Mouse (Mus musculus): ENCODE measurements around the gene Tle2. TPM values are rescaled to one million over a fixed set of nuclear protein-coding genes. Genes with fewer than 3 reads are reported as not detected.

Gene Tle2
- total RNA-seq (2021): 1 to 10 TPM; 4.3 to 4.4 TPM
- long read RNA-seq, experiment 1, partial matches to known transcripts: 1 of 7 reads
- long read RNA-seq, experiment 1, other reads (novel, unspliced or antisense): 6 of 7 reads
- long read RNA-seq, experiment 2, partial matches to known transcripts: 0 of 6 reads
- long read RNA-seq, experiment 2, other reads (novel, unspliced or antisense): 6 of 6 reads

DNA sequence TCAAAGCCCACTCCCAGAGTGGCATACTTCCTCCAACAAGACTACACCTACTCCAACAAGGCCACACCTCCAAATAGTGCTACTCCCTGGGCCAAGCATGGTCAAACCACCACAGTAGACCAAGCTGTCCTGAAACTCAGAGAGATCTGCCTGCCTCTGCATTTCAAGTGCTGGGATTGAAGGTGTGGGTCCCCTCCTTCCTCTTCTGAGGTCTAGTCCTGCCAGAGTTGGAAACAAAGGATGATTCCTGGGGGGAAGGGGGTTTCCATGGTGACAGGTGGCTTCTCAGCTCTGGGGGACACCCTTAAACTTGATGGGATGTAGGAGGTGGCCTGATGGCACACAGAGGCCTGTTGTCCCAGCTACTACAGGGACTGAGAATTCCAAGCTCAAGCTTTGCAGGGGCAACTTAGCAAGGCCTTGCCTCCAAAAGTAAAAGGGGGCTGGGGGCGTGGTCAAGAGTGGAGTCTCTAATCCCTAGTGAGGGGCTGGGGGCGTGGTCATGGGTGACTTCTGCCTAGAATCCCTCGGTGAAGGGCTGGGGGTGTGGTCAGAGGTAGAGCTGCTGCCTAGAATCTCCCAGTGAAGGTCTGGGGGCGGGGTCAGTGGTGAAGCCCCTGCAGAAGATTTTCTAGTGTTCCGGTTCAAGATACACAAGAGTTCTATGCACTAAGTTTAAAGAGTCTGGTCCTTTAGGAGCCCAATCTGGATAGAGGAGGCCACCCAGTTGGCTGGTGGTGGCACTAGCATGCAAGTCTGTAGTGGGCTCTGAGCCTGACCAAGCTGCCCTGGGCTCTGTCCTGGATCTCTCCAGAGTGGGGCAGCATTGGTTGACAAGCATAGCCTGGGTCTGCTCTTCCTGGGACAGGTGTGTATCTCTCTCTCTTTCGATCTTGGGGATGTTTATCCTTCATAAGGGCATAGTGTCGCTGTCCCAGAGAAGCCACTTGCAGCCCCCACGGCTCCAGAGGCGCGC, at the start of gene Tle2:
TSS of gene Tle2 (plus strand) at position 481 of the 976 bp plus-strand sequence.
- intact Hi-C loops (cut with DNase I; ENCODE audit: low total_unique reads): no loop called here
- DNase-seq: no peak

DNA sequence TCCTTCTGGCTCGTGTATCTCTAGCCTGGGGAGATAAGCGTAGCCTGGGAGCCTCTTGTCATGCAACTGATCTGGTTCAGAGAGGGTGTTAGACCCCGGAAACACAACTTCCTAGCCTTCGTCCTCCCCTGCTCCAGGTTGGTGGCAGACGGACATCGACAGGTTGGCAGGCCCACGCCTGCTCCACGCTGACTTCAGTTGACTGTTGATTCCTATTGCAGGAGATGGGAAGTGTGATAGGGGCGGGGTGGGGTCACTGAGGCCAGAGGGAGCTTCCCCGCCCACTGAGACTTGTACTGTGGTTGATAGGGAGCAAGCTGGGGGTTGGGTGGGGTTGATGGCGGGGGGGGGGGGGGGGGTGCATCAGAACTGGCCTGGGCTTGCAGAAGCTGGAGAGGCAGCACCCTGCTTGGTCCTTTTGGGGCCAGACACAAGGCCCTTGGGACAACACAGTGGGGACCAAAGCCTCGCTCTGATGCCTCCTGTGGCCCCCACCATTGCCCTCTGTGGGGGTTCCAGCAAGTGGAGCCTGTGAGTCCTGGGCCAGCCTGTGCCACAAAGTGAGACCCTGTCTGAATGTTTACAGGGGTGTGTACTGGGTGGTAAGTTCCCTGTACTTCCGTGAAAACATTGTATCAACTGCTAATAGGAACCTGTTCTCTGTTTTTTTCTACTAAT, 49.2 kb upstream of the Tle2 start:
- intact Hi-C loops (cut with DNase I; ENCODE audit: low total_unique reads): no loop called here
- DNase-seq: no peak

GRCm38 (mm10) chr10:81526779-81527178, 47.6 kb upstream of the Tle2 start:
- peak; percentile 77 for DNase-seq
- intact Hi-C loops (cut with DNase I; ENCODE audit: low total_unique reads): no loop called here

GRCm38 (mm10) chr10:81534826-81535225, 39.5 kb upstream of the Tle2 start:
- intact Hi-C loops (cut with DNase I; ENCODE audit: low total_unique reads): loop anchor here (5.0 kb wide), 1 partner anchor 33 kb away; the partner anchor contains the start of gene S1pr4
- DNase-seq: no peak

DNA sequence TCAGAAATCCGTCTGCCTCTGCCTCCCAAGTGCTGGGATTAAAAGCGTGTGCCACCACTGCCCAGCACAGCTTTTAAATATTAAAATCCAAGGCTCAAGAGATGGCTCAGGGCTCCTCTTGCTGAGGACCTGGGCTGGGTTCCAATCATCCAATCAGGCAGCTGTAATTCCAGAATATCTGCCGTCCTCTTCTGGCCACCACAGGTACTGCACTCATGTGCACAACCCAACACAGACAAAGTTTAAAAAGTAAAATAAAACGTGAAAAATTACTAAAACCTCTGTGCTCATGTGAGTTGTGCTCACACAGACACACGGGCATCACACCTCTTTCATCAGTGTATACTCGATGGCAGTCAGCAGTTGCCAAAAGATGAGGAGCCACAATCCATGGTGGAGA, 37.6 kb upstream of the Tle2 start:
- DNase-seq: peak; percentile 49
- intact Hi-C loops (cut with DNase I; ENCODE audit: low total_unique reads): loop anchor here (5.0 kb wide), 1 partner anchor 34 kb away; the partner anchor contains the start of gene S1pr4

DNA sequence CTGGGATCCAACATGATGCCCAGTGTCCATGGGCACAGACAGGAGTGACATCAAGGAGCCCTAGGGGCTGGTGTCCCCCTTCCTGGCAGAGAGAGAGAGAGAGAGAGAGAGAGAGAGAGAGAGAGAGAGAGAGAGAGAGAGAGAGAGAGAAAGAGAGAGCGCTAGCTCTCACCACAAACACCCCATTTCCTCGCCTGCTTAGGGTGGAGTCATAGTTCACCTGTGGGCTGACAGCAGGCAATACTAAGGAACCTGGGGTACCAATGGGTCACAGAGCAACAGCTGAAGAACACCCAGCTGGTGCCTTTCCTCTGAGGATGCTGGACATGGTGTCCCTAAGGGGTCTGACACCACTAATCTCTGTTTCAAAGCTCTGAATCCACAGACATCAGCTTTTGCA, 36.9 kb upstream of the Tle2 start:
- intact Hi-C loops (cut with DNase I; ENCODE audit: low total_unique reads): loop anchor here (5.0 kb wide), 1 partner anchor 35 kb away; the partner anchor contains the start of gene S1pr4
- DNase-seq: no peak

- no peak for DNase-seq
Observed at GRCm38 (mm10) chr10:81538321-81539048, 35.9 kb upstream of the Tle2 start.

DNA sequence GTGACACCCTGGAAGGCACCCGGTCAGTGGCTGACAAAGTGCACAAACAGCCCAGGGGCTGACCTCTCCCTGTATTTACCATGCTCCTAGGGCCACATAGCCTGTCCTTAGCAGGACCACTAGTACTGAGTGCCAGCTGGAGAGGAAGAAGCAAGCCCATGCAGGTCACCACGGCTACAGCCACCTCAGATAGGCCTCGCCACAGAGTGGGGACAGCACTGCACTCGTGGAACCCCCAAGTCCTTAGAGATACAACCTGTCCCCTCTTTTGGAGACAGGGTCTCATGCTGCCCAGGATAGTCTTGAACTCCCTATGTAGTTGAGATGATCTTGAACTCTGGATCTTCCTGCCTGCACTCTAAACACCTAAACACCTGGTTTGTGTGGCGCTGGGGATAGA, 33.0 kb upstream of the Tle2 start:
- no peak for DNase-seq
- intact Hi-C loops (cut with DNase I; ENCODE audit: low total_unique reads): no loop called here

More at GRCm38 (mm10) chr10:81538321-81539048, 35.9 kb upstream of the Tle2 start:
- intact Hi-C loops (cut with DNase I; ENCODE audit: low total_unique reads): loop anchor here (5.0 kb wide), 1 partner anchor 36 kb away; the partner anchor contains the start of gene S1pr4

- intact Hi-C loops (cut with DNase I; ENCODE audit: low total_unique reads): no loop called here
- peak; percentile 72 for DNase-seq
Observed at GRCm38 (mm10) chr10:81541803-81542202, 32.6 kb upstream of the Tle2 start.

GRCm38 (mm10) chr10:81542727-81543460, 31.5 kb upstream of the Tle2 start:
- no peak for DNase-seq
- intact Hi-C loops (cut with DNase I; ENCODE audit: low total_unique reads): no loop called here

GRCm38 (mm10) chr10:81543633-81544032, 30.7 kb upstream of the Tle2 start:
- DNase-seq: no peak
- intact Hi-C loops (cut with DNase I; ENCODE audit: low total_unique reads): no loop called here

- no peak for DNase-seq
Observed at GRCm38 (mm10) chr10:81544296-81545160, 29.8 kb upstream of the Tle2 start.

GRCm38 (mm10) chr10:81545161-81545747, 29.1 kb upstream of the Tle2 start, which contains the start of gene Gna11:
Gene Gna11 (minus strand): TSS chr10:81545190.
- intact Hi-C loops (cut with DNase I; ENCODE audit: low total_unique reads): no loop called here
- DNase-seq: peak; percentile 100

More at GRCm38 (mm10) chr10:81544296-81545160, 29.8 kb upstream of the Tle2 start:
- intact Hi-C loops (cut with DNase I; ENCODE audit: low total_unique reads): no loop called here

DNA sequence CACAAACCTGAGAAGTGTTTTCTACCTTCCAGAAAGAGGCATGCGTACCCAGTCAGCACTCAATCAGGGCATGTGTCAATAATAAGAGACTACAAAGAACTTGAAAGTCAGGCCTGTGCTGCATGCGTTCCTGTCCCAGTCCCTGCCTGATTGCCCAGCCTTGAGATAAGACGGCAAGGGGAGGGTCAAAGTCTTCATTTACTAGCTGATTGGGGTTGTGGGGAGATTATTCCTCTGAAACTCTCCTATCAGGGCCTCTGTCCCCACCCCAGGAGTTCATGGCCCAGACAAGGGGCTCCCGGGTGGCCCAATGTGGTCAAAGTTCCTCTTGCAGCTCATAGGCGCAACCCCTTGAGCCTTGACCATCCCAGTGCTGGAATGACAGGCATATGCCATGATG, 28.0 kb upstream of the Tle2 start:
- no peak for DNase-seq
- intact Hi-C loops (cut with DNase I; ENCODE audit: low total_unique reads): no loop called here

GRCm38 (mm10) chr10:81546788-81547571, 27.4 kb upstream of the Tle2 start:
- intact Hi-C loops (cut with DNase I; ENCODE audit: low total_unique reads): no loop called here
- no peak for DNase-seq

GRCm38 (mm10) chr10:81548944-81549343, 25.4 kb upstream of the Tle2 start:
- DNase-seq: no peak
- intact Hi-C loops (cut with DNase I; ENCODE audit: low total_unique reads): no loop called here
